ENCODE assay signal across 8 mouse cellular contexts in the genomic region with DNA sequence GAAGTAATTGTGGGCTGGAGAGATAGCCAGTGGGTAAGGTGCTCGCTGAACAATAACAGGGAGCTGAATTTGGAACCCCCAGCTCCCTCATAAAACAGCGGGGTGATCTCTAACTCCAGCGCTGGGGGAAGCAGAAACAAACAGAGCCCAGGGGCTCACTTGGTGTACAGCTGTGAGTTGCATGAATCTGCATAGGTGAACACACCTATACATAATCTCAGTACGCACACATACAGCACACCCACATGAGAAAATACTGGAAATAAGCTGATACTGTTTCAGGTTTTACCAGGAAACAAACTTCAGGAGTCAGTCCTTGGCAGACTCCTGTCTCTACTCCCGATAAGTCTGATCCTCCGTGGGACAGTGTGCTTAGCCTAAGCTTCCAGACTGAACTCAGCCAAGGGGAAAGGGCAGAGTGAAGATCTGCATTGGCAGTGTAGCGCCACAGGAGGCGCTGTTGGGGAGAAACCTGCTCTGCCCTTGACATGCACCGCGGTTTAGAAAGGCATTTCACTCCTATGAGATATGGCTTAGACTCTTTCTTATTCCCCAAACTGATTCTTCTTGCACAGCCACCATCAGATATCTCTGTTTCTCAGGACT. TPM values are rescaled to one million over a fixed set of nuclear protein-coding genes. Genes with fewer than 3 reads are reported as not detected.
DNase-seq lines count a peak whose midpoint lies in the region; ATAC-seq lines count a peak whose summit lies in the region.

No protein-coding gene starts in this region.

- no peak overlapping the region for H3K9ac ChIP-seq in midbrain, embryonic 15.5 days
- H3K9ac ChIP-seq in midbrain, embryonic 12.5 days (replicated peaks), result no peak overlapping the region

- H3K36me3 ChIP-seq in midbrain, embryonic 10.5 days, result no peaks in the 10 kb centered on the region
- no peaks in the 10 kb centered on the region for H3K36me3 ChIP-seq in midbrain, embryonic 15.5 days (replicated peaks)
- no peaks in the 10 kb centered on the region for H3K36me3 ChIP-seq in midbrain, embryonic 12.5 days

- no peaks in the 10 kb centered on the region for H3K27me3 ChIP-seq in midbrain, embryonic 10.5 days (ENCODE audit: low read depth, poor library complexity, severe bottlenecking)
- H3K27me3 ChIP-seq in midbrain, embryonic 15.5 days (replicated peaks), result no peaks in the 10 kb centered on the region
- peaks cover 3% of the 10 kb centered on the region; the same call in 1 of the 2 replicates for H3K27me3 ChIP-seq in midbrain, embryonic 12.5 days

- no peaks in the 10 kb centered on the region for H3K9me3 ChIP-seq in midbrain, embryonic 10.5 days (replicated peaks)
- H3K9me3 ChIP-seq in midbrain, embryonic 15.5 days, result no peaks in the 10 kb centered on the region
- H3K9me3 ChIP-seq in midbrain, embryonic 12.5 days, result no peaks in the 10 kb centered on the region

- peaks cover 5% of the 10 kb centered on the region; the same call in 1 of the 2 replicates for H3K4me1 ChIP-seq in midbrain, embryonic 10.5 days
- no peaks in the 10 kb centered on the region for H3K4me1 ChIP-seq in midbrain, embryonic 15.5 days
- no peaks in the 10 kb centered on the region for H3K4me1 ChIP-seq in midbrain, embryonic 12.5 days

- H3K4me2 ChIP-seq in midbrain, embryonic 15.5 days, result no peak overlapping the region
- no peak overlapping the region for H3K4me2 ChIP-seq in midbrain, embryonic 12.5 days (replicated peaks)

- no peak overlapping the region for H3K27ac ChIP-seq in midbrain, embryonic 10.5 days (replicated peaks)
- H3K27ac ChIP-seq in midbrain, embryonic 15.5 days, result no peak overlapping the region
- no peak overlapping the region for H3K27ac ChIP-seq in midbrain, embryonic 12.5 days (replicated peaks)

- no peak overlapping the region for H3K4me3 ChIP-seq in midbrain, embryonic 10.5 days
- no peak overlapping the region for H3K4me3 ChIP-seq in midbrain, embryonic 15.5 days
- no peak overlapping the region for H3K4me3 ChIP-seq in midbrain, embryonic 12.5 days

- DNase-seq in adrenal gland, postnatal 10 days, result peak; percentile 41
- DNase-seq in adrenal gland, adult 18-20 months (ENCODE audit: low spot score in 2 of 2), result no peak
- DNase-seq in midbrain, embryonic 10.5 days (ENCODE audit: low spot score), result peak; percentile 59
- DNase-seq in kidney, adult 9 months, result peak; percentile 58
- DNase-seq in urinary bladder, postnatal 25 days (ENCODE audit: low spot score), result no peak

- WGBS in midbrain, embryonic 10.5 days, result 30% methylated on average over 10 of the region's 10 CpGs
- 28% methylated on average over 10 of the region's 10 CpGs for WGBS in midbrain, embryonic 15.5 days
- 29% methylated on average over 10 of the region's 10 CpGs for WGBS in midbrain, embryonic 12.5 days

- no peak for ATAC-seq in midbrain, embryonic 15.5 days (replicated peaks)
- peak; percentile 73; the same call in 1 of the 2 replicates for ATAC-seq in midbrain, embryonic 12.5 days (ENCODE audit: low FRiP score, low read depth)
- ATAC-seq in activated CD4-positive, CD25-positive, alpha-beta regulatory T cell, adult 4 months, result no peak

RNA-seq across cellular contexts. Expression of gene Lhx8, which starts 34.2 kb away (rescaled TPM):
- 1 to 10 TPM in 1 of 2 experiments, under 1 TPM in 1; 0.75 to 1.7 TPM for total RNA-seq in adrenal gland, postnatal 10 days (2021)
- under 1 TPM; 0.13 to 0.36 TPM for total RNA-seq in adrenal gland, adult 18-20 months (2021)
- 0.31 and 0.84 TPM in 2 replicates for polyA plus RNA-seq in midbrain, embryonic 10.5 days (2016; fragmentation: Nextera tagmentation; extraction: Ambion mirVana)
- 1.9 and 4.4 TPM in 2 replicates for polyA plus RNA-seq in midbrain, embryonic 15.5 days (2015; fragmentation: Nextera tagmentation; extraction: Ambion mirVana)
- 0.50 and 1.2 TPM in 2 replicates for polyA plus RNA-seq in midbrain, embryonic 12.5 days (2016; fragmentation: Nextera tagmentation; extraction: Ambion mirVana)
- polyA plus RNA-seq in activated CD4-positive, CD25-positive, alpha-beta regulatory T cell, adult 4 months (2017; shearing (Covaris generic)), result not detected

Comparison
In these comparisons a context has a peak if more than half of its experiments do, and no peak if none do; other contexts are left out.
1. DNase-seq: peak in adrenal gland, postnatal 10 days (single experiment), midbrain, embryonic 10.5 days (single experiment) and kidney, adult 9 months (single experiment); none in adrenal gland, adult 18-20 months (0 of 2) and urinary bladder, postnatal 25 days (single experiment).